Mouse (Mus musculus): ENCODE data around the gene Gng8. TPM values are rescaled to one million over a fixed set of nuclear protein-coding genes. Genes with fewer than 3 reads are reported as not detected.
A peak's percentile ranks its signal among the peaks of the same experiment; 100 is the strongest.

The Gng8 gene
- polyA plus RNA-seq, 2 experiments from 2014 or later: not detected

- ATAC-seq: no peak
These were observed 18.3 kb downstream of the Gng8 start for GRCm38 (mm10) chr7:16909909-16910308.

DNA sequence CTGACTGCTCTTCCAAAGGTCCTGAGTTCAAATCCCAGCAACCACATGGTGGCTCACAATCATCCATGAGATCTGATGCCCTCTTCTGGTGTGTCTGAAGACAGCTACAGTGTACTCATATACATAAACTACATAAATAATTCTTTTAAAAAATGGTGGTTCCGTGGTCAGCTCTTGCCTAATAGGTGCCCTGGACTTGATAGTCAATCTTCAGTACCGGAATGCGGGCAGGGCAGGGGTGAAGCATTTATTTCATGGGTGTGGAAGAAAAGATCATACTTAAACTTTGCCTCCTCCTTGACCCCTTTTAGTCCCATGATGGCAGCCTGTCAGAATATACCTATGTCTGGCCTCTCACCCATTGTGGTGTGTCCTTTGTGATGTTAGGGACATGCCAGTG, 20.3 kb downstream of the Gng8 start:
- no peak for ATAC-seq

GRCm38 (mm10) chr7:16912360-16912759, 20.8 kb downstream of the Gng8 start:
- no peak for ATAC-seq

GRCm38 (mm10) chr7:16913806-16914452, 22.3 kb downstream of the Gng8 start:
- ATAC-seq: peak; percentile 83

DNA sequence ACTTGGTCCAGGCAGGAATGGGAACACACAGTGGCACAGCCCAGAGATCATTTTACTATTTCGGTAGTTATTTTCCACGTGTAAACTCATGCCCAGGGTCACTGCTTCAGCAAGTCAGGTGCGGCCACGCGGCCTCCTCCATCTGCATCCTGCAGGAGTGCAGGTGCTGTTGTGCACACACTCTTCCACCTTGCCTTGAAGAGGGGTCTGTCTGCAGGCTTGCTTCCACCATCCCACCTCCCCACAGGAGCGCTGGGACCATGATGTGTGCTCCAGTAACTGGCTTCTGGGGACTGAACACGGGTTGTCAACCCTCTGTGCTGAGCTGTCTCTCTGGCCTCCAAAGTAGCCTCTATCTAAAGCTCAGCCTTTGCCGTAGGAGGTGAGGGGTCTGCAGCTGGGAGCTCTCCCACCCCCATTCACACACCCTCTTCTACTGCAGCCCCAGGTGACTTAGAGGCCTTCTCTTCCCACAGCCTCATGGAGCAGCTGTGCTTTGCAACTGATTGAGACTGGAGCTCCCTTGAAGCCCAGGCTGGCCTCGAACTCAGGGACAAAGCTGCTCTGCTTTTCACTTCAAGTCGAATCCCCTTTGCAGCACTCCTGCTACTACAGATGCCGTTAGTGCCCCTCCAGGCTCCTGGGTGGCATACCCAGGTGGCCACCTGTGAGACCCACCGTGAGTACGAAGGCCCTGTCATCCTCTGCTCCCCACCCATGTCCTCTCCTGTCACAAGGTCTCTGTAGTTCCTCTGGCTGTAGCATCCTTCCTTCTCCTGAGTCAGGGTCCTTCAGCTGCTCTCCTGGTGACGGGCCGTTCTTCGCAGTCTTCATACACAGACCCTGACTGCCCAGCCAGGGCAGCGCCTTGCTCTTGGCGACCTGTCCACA, 23.1 kb downstream of the Gng8 start:
- ATAC-seq: no peak

- no peak for ATAC-seq
These were observed 24.1 kb downstream of the Gng8 start for GRCm38 (mm10) chr7:16915461-16916340.

GRCm38 (mm10) chr7:16916342-16917265, 25.0 kb downstream of the Gng8 start:
- ATAC-seq: no peak

GRCm38 (mm10) chr7:16917447-16917846, 25.9 kb downstream of the Gng8 start:
- ATAC-seq: no peak

- ATAC-seq: no peak
These were observed 26.4 kb downstream of the Gng8 start for GRCm38 (mm10) chr7:16918014-16918413.

DNA sequence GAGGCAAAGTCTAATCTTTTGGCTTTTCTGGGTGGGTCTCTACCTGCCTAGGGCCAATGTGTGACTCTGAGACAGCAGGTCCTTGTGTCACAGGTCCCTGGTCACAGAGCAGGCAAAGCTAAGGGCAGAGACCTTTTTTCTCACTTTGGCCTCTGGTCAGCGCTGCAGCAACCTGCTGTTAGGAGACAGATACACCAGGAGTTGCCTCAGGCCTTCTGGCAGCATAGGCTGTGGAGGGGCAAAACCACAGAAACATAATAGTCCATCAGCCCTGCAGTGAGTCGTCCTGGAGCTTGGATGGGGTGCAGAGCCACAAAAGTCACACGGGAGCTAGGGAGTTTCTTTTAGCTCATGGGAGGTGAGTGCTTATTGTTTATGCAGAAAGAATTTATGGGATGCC, 27.1 kb downstream of the Gng8 start:
- ATAC-seq: no peak

GRCm38 (mm10) chr7:16919395-16920149, 28.0 kb downstream of the Gng8 start:
- ATAC-seq: no peak

DNA sequence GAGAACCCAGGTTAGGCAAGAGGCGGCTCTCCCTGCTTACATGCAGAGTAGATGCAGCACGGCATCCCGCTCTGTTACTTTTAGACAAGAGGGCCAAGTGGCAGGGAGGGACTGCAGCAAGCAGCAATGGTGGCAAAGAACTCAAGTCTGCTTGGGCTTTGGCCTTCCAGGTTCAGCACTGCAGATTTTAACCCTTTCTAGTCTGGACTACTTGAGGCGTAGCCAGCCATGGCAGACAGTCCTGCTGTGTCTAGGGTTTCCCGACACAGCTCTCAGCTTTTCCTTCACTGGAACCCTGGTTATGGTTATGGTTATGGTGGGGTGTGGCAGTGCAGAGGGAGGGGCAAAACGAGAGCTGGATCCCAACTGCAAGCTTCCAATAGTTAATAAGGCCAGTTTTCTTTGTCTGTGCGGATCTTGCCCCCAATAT, 28.6 kb downstream of the Gng8 start:
- ATAC-seq: no peak

- no peak for ATAC-seq
These were observed 29.5 kb downstream of the Gng8 start for GRCm38 (mm10) chr7:16920818-16921791.

DNA sequence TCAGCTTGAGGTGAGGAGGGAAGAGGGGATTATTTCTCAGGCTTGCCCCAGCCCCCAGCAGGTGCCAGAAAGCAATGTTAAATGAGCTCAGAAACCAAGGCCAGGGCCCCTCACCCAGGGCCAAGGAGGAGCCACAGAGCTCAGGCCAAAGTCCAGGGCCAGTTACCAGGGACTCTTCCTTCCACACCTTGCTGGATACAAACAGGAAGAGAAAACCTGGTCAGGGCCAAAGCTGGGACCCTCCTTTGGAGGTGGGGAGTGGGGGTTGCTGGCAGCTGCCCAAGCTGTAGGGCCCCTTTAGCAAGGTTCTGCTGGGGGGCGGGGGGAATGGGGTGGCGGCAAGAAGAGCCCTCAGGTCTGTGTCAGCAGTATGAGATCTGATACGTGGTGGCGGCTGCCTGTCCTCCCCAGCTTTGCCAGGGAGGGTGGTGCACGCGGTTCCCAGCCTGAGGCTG, 30.3 kb downstream of the Gng8 start:
- no peak for ATAC-seq

GRCm38 (mm10) chr7:16922360-16922973, 30.9 kb downstream of the Gng8 start:
- ATAC-seq: no peak

DNA sequence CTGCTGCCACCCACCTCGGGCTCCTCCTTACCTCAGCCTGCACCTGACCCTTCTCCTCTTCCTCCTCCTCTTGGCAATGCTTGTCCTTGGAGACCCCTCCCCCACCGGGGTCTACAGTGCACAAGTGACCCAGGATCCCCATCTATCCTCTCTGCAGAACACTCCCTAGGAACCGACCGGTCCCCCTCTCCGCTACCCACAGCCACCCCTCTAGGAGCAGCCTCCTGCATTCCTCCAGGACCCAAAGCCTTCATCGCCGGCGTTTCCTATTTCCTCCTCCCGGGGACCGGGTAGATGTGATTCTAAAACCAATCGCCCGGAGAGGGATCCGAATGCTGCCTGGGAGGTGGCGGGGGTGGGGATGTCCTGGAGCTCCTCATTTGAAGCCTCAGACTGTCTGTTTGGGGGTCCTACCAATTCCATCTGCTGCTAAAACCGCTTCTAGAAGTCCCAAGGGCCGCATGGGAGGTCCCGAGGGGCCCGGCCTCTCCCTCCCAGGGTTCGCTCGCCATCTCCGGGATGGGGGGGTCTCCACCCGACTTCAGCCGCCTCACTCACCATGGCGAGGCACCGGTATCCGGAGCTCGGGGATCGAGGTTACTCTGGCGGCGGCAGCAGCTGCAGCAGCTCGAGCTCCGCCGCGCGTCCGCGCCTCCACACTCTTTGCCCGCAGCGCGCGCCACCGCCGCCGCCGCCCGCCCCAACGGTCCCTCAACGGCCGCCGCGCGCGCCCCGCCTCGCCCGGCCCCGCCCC, 31.9 kb downstream of the Gng8 start:
- ATAC-seq: no peak

GRCm38 (mm10) chr7:16924037-16924834, 32.6 kb downstream of the Gng8 start, which contains the start of gene Calm3:
TSS of gene Calm3 (minus strand) at chr7:16924114.
- ATAC-seq: peak; percentile 78

Measured in activated CD4-positive, CD25-positive, alpha-beta regulatory T cell, adult 4 months (primary cell).